In the genomic region with DNA sequence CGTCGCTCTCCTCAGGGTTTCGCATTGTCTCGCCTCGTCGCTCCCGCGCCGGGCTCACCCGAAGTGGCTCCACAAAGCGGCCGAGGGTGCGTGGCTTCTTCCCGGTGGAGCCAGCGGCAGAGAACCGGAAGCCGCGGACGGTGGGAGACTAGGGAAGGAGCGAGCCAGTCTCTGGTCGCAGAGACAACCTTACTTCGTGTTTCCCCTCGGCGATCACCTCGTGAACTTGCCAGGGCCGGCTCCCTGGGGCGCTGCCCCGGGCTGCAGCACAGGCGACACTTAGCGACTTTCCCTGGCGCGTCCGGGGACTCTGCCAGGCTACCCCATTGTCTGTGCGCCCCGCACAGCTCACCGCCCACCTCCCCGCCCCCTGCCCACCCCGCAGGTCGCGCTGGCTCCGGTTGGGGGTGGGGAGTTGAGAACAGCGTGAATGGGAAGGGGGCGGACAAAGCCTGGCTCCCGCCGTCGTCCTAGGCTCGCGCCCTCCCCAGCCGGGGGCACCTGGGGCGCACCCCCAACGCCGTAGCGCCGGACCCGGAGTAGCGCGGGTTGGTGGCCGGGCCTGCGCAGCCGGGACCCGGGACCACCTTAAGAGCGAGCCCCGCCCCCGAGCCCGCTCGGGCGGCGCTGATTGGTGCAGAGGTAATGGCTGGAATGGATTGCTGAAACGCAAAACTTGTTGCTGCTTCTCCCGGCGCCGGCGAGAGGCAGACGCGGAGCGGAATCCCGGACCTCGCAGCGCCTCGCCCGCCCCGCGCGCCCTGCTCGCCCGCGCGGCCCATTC, we compare ENCODE assay signal across 7 mouse cellular contexts. TPM values are rescaled to one million over a fixed set of nuclear protein-coding genes. Genes with fewer than 3 reads are reported as not detected.
DNase-seq lines count a peak whose midpoint lies in the region; ATAC-seq lines count a peak whose summit lies in the region.

A gene (plus strand): TSS at position 772 of the 784 bp plus-strand sequence.

- under 1% methylated on average over 50 of the region's 88 CpGs for WGBS in embryonic facial prominence, embryonic 14.5 days
- WGBS in limb, embryonic 12.5 days, result under 1% methylated on average over 75 of the region's 88 CpGs
- under 1% methylated on average over 84 of the region's 88 CpGs for WGBS in midbrain, embryonic 15.5 days
- under 1% methylated on average over 88 of the region's 88 CpGs for WGBS in stomach, embryonic 14.5 days

- no peaks in the 10 kb centered on the region for H3K27me3 ChIP-seq in embryonic facial prominence, embryonic 14.5 days (replicated peaks; ENCODE audit: control insufficient read depth, insufficient read depth, low read length)
- H3K27me3 ChIP-seq in limb, embryonic 12.5 days, result peaks cover 75% of the 10 kb centered on the region
- no peaks in the 10 kb centered on the region for H3K27me3 ChIP-seq in midbrain, embryonic 15.5 days (replicated peaks)
- H3K27me3 ChIP-seq in stomach, embryonic 14.5 days (ENCODE audit: control insufficient read depth, insufficient read depth, low read length), result no peaks in the 10 kb centered on the region

- peaks cover 21% of the 10 kb centered on the region for H3K4me1 ChIP-seq in embryonic facial prominence, embryonic 14.5 days (ENCODE audit: control insufficient read depth, insufficient read depth, low read length)
- peaks cover 59% of the 10 kb centered on the region for H3K4me1 ChIP-seq in limb, embryonic 12.5 days (replicated peaks)
- H3K4me1 ChIP-seq in midbrain, embryonic 15.5 days, result peaks cover 58% of the 10 kb centered on the region
- H3K4me1 ChIP-seq in stomach, embryonic 14.5 days (ENCODE audit: control insufficient read depth, insufficient read depth, low read length), result peaks cover 47% of the 10 kb centered on the region; the same call in 1 of the 2 replicates

- H3K36me3 ChIP-seq in embryonic facial prominence, embryonic 14.5 days (ENCODE audit: control insufficient read depth, insufficient read depth, low read length), result peaks cover 35% of the 10 kb centered on the region
- H3K36me3 ChIP-seq in limb, embryonic 12.5 days, result peaks cover 24% of the 10 kb centered on the region
- no peaks in the 10 kb centered on the region for H3K36me3 ChIP-seq in midbrain, embryonic 15.5 days (replicated peaks)
- H3K36me3 ChIP-seq in stomach, embryonic 14.5 days (ENCODE audit: control insufficient read depth, insufficient read depth, low read length), result peaks cover 19% of the 10 kb centered on the region; the same call in 1 of the 2 replicates

- H3K4me2 ChIP-seq in embryonic facial prominence, embryonic 14.5 days (ENCODE audit: low read depth, low read length), result peak within 1 kb of the TSS; percentile 97
- H3K4me2 ChIP-seq in limb, embryonic 12.5 days, result peak within 1 kb of the TSS; percentile 90
- H3K4me2 ChIP-seq in midbrain, embryonic 15.5 days, result peak within 1 kb of the TSS; percentile 78
- peak within 1 kb of the TSS; percentile 92 for H3K4me2 ChIP-seq in stomach, embryonic 14.5 days (replicated peaks; ENCODE audit: low read depth, low read length)

- DNase-seq in brain, adult 2 months (ENCODE audit: low read depth, low spot score), result peak; percentile 92
- DNase-seq in embryonic facial prominence, embryonic 14.5 days (ENCODE audit: low spot score), result peak; percentile 98
- DNase-seq in heart, adult 9 months (ENCODE audit: low spot score in 2 of 2), result peak; percentile 91 to 92
- DNase-seq in kidney, adult 9 months, result peak; percentile 86

- H3K4me3 ChIP-seq in embryonic facial prominence, embryonic 14.5 days (ENCODE audit: low read depth, low read length), result peak within 1 kb of the TSS; percentile 94
- peak within 1 kb of the TSS; percentile 65 for H3K4me3 ChIP-seq in limb, embryonic 12.5 days (replicated peaks)
- peak within 1 kb of the TSS; percentile 85 for H3K4me3 ChIP-seq in midbrain, embryonic 15.5 days
- peak within 1 kb of the TSS; percentile 92 for H3K4me3 ChIP-seq in stomach, embryonic 14.5 days (ENCODE audit: low read depth, low read length)

- ATAC-seq in embryonic facial prominence, embryonic 14.5 days (ENCODE audit: low read depth), result peak; percentile 92
- ATAC-seq in limb, embryonic 12.5 days (ENCODE audit: insufficient number of reproducible peaks, insufficient read depth, low FRiP score, low TSS enrichment, low read depth), result peak; percentile 92
- ATAC-seq in midbrain, embryonic 15.5 days (replicated peaks), result peak; percentile 94
- ATAC-seq in stomach, embryonic 14.5 days (ENCODE audit: insufficient number of reproducible peaks, insufficient read depth, low FRiP score, low read depth), result peak; percentile 89

- peak within 1 kb of the TSS; percentile 95 for H3K27ac ChIP-seq in embryonic facial prominence, embryonic 14.5 days (replicated peaks; ENCODE audit: low read depth, low read length)
- H3K27ac ChIP-seq in limb, embryonic 12.5 days, result peak within 1 kb of the TSS; percentile 92
- H3K27ac ChIP-seq in midbrain, embryonic 15.5 days, result peak within 1 kb of the TSS; percentile 94
- H3K27ac ChIP-seq in stomach, embryonic 14.5 days (ENCODE audit: low read length), result peak within 1 kb of the TSS; percentile 90

- H3K9ac ChIP-seq in embryonic facial prominence, embryonic 14.5 days (ENCODE audit: low read depth, low read length), result peak within 1 kb of the TSS; percentile 98
- H3K9ac ChIP-seq in limb, embryonic 12.5 days (replicated peaks), result peak within 1 kb of the TSS; percentile 84
- H3K9ac ChIP-seq in midbrain, embryonic 15.5 days, result peak within 1 kb of the TSS; percentile 87
- peak within 1 kb of the TSS; percentile 91 for H3K9ac ChIP-seq in stomach, embryonic 14.5 days (replicated peaks; ENCODE audit: low read depth, low read length)

- no peaks in the 10 kb centered on the region for H3K9me3 ChIP-seq in embryonic facial prominence, embryonic 14.5 days (ENCODE audit: control insufficient read depth, low read length)
- H3K9me3 ChIP-seq in limb, embryonic 12.5 days, result no peaks in the 10 kb centered on the region
- H3K9me3 ChIP-seq in midbrain, embryonic 15.5 days, result no peaks in the 10 kb centered on the region
- no peaks in the 10 kb centered on the region for H3K9me3 ChIP-seq in stomach, embryonic 14.5 days (ENCODE audit: control insufficient read depth, low read depth, low read length)

RNA-seq across cellular contexts. Expression of the gene that starts here (rescaled TPM):
- 29.1 and 33.3 TPM in 2 replicates for polyA plus RNA-seq in embryonic facial prominence, embryonic 14.5 days (2014; fragmentation: Nextera tagmentation; extraction: Ambion mirVana)
- polyA plus RNA-seq in limb, embryonic 12.5 days (2016; fragmentation: Nextera tagmentation; extraction: Ambion mirVana), result 14.9 and 15.0 TPM in 2 replicates
- 60.1 and 64.8 TPM in 2 replicates for polyA plus RNA-seq in midbrain, embryonic 15.5 days (2015; fragmentation: Nextera tagmentation; extraction: Ambion mirVana)
- polyA plus RNA-seq in stomach, embryonic 14.5 days (2014; fragmentation: Nextera tagmentation; extraction: Ambion mirVana), result 17.0 and 18.1 TPM in 2 replicates

Comparison
In these comparisons a context has a peak if more than half of its experiments do, and no peak if none do; other contexts are left out.
1. Peak in every context shown above with its lines: DNase-seq, ATAC-seq, H3K4me3 ChIP-seq and H3K27ac ChIP-seq.